Mouse (Mus musculus): ENCODE measurements around the gene Bgn.

GRCm38 (mm10) chrX:73490186-73490585, 6.8 kb downstream of the Bgn start:
- TF ChIP-seq CTCF (IDR thresholded peaks at IDR 0.05; ENCODE audit: low read depth, low read length) (no peak), POLR2A (IDR thresholded peaks at IDR 0.05; ENCODE audit: extremely low read depth, insufficient read depth, low read length) (no peak)
